Mouse (Mus musculus) cortical plate, adult 2 months (tissue): ENCODE results near the gene Scube3.

Source experiments
- CTCF ChIP-seq: fragments of 200-500 bp; IDR thresholded peaks from 2 replicates; pipeline ENCODE4 v1.5.1; 2011; ENCODE audit warnings: mild to moderate bottlenecking, control low read depth, low read length; ENCODE audit not compliant: insufficient read depth; ENCODE audit errors: extremely low read depth
- POLR2A ChIP-seq: fragments of 200-500 bp; IDR thresholded peaks from 2 replicates; pipeline ENCODE4 v1.6.1; 2011; ENCODE audit warnings: mild to moderate bottlenecking, low read length, control low read depth; ENCODE audit not compliant: insufficient read depth; ENCODE audit errors: extremely low read depth

DNA sequence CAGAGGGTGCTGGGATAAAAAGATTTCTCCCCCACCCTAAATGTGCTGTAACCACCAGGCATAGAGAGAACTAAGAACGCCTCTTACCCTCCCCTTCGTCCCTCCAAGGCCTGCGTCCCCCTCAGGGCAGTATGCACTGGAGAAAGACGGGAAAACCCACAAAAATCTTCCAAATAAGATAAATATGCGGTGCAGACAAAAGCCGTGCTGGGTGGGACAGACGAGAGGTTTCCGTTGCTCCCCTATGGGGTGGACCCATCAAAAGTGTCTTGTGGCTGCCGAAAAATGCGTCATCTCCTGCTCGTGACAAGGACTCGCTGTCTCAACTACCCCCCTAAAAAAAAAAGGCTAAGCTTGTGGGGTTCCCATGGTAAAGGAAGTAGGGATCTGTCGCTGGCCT is 19.0 kb upstream of the Scube3 start:
- no peak for TF ChIP-seq CTCF
- no peak for TF ChIP-seq POLR2A
